Mouse (Mus musculus) heart, adult 2 months (tissue): ENCODE data around the gene Gabrr3.

Experiments
- CTCF ChIP-seq: fragments of 200-600 bp; IDR thresholded peaks from 2 replicates; pipeline ENCODE4 v1.8.1; 2022; ENCODE audit warnings: antibody characterized with exemption, mild to moderate bottlenecking, moderate library complexity
- EP300 ChIP-seq: fragments of 200-500 bp; IDR thresholded peaks from 2 replicates; pipeline ENCODE4 v1.6.1; 2011; ENCODE audit warnings: low read depth, low read length, control low read depth; ENCODE audit not compliant: insufficient read depth
- POLR2A ChIP-seq: fragments of 200-500 bp; IDR thresholded peaks from 2 replicates; pipeline ENCODE4 v1.6.1; 2011; ENCODE audit warnings: mild to moderate bottlenecking, low read depth, low read length, control low read depth; ENCODE audit not compliant: insufficient read depth

- TF ChIP-seq EP300 (no peak), CTCF (peak; percentile 14; the same call in 1 of the 2 replicates), POLR2A (peak; percentile 46; the same call in 1 of the 2 replicates)
Observed at GRCm38 (mm10) chr16:59471637-59472278, 64.6 kb downstream of the Gabrr3 start, which contains the start of gene Riox2.
